Mouse (Mus musculus): Measurements from ENCODE around the gene Zfp212.

GRCm38 (mm10) chr6:47904361-47904760 lies 15.9 kb upstream of the Zfp212 start:
- TF ChIP-seq POLR2A (IDR thresholded peaks at IDR 0.05; ENCODE audit: extremely low read depth, insufficient read depth, low read length) (no peak), CTCF (IDR thresholded peaks at IDR 0.05; ENCODE audit: extremely low read depth, insufficient read depth, low read length) (no peak)
